Mouse (Mus musculus) urinary bladder, postnatal 10 days (tissue): ENCODE results near the gene Rimbp3.
"Not testable (repeated sequence)": the region's sequence is repeated elsewhere in the genome, so short reads cannot be mapped to it uniquely, and the experiment has no call there.

Source experiments
- DNase-seq: peaks from one replicate; pipeline ENCODE4 v3.0.0; 2022; ENCODE audit warnings: low spot score

Rimbp3 gene

GRCm38 (mm10) chr16:17220127-17220733 is 11.8 kb downstream of the Rimbp3 start:
- DNase-seq, result no peak

- peak; percentile 100 for DNase-seq
Measured at GRCm38 (mm10) chr16:17222197-17222596, 13.8 kb downstream of the Rimbp3 start.

GRCm38 (mm10) chr16:17225584-17225983 is 17.2 kb downstream of the Rimbp3 start:
- no peak for DNase-seq

- DNase-seq, result no peak
Measured at GRCm38 (mm10) chr16:17226496-17226895, 18.1 kb downstream of the Rimbp3 start.

- DNase-seq, result not testable (repeated sequence)
Measured at GRCm38 (mm10) chr16:17231523-17231922, 23.1 kb downstream of the Rimbp3 start.

GRCm38 (mm10) chr16:17232794-17233701 is 24.6 kb downstream of the Rimbp3 start, which contains the start of gene Hic2:
Gene Hic2 (plus strand): TSS chr16:17233572.
- DNase-seq, result peak; percentile 79

- no peak for DNase-seq
Measured at GRCm38 (mm10) chr16:17233702-17234498, 25.5 kb downstream of the Rimbp3 start.

GRCm38 (mm10) chr16:17234499-17234895 is 26.1 kb downstream of the Rimbp3 start:
- DNase-seq, result no peak

- no peak for DNase-seq
Measured at GRCm38 (mm10) chr16:17234916-17235665, 26.7 kb downstream of the Rimbp3 start.

GRCm38 (mm10) chr16:17237634-17238033 is 29.2 kb downstream of the Rimbp3 start:
- DNase-seq, result no peak

- no peak for DNase-seq
Measured at GRCm38 (mm10) chr16:17239409-17239808, 31.0 kb downstream of the Rimbp3 start.

GRCm38 (mm10) chr16:17243731-17244130 is 35.3 kb downstream of the Rimbp3 start:
- DNase-seq, result no peak

GRCm38 (mm10) chr16:17244996-17245395 is 36.6 kb downstream of the Rimbp3 start:
- DNase-seq, result no peak

GRCm38 (mm10) chr16:17247727-17248126 is 39.3 kb downstream of the Rimbp3 start:
- no peak for DNase-seq

- no peak for DNase-seq
Measured at GRCm38 (mm10) chr16:17249135-17249534, 40.7 kb downstream of the Rimbp3 start.

GRCm38 (mm10) chr16:17251539-17251938 is 43.1 kb downstream of the Rimbp3 start:
- no peak for DNase-seq

GRCm38 (mm10) chr16:17252086-17252726 is 43.8 kb downstream of the Rimbp3 start:
- no peak for DNase-seq

GRCm38 (mm10) chr16:17252841-17253240 is 44.4 kb downstream of the Rimbp3 start:
- DNase-seq, result no peak

- DNase-seq, result no peak
Measured at GRCm38 (mm10) chr16:17254005-17254597, 45.7 kb downstream of the Rimbp3 start.

- DNase-seq, result no peak
Measured at GRCm38 (mm10) chr16:17255270-17255669, 46.9 kb downstream of the Rimbp3 start.

GRCm38 (mm10) chr16:17257359-17257821 is 49.0 kb downstream of the Rimbp3 start:
- DNase-seq, result no peak
